Mouse (Mus musculus) spleen, postnatal 4 days (tissue): ENCODE results near the gene Flvcr2.

Experiments used
- DNase-seq, 2 experiments: peaks; one replicate each; pipeline ENCODE4 v3.0.0; 2022; ENCODE audit warnings: low spot score in 2 of 2

Gene Flvcr2

DNA sequence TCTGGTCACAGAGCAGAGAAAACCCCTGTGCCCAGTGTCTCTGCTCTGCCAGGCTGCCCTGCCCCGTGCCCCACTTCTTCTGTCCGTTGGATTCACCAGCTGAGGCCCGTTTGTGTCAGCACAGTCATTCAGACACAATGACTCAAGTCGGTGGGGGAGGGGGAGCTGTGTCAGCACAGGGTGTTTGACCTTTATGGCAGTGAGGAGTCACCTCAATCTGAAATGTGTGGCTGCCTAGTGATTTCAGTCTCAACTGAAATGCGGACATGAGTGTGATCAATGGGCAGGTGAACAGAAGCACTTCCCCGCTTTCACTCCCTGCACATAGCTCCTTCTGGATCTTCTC lies 16.4 kb upstream of the Flvcr2 start:
- DNase-seq: no peak

DNA sequence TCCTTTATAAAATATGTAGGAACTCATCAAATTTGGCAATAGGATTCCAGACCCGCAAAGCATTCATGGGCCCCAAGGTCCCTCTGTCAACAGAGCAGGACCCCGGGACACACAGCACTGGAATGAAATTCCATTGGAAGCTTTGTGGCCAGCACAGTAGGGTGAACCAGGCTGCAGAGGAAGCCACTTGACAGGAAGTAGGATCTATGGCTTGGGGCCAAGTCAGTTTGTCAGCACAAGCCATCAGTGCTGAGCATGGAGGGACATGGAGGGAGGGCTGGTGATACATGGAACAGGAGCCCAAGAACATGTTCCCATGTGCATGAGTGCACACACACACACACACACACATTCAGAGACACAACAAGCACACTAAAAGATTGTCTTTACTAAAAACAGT lies 10.1 kb upstream of the Flvcr2 start:
- DNase-seq: no peak

- no peak for DNase-seq
These were observed 9.4 kb upstream of the Flvcr2 start for GRCm38 (mm10) chr12:85736960-85737359.

GRCm38 (mm10) chr12:85746696-85747219 lies 419 bp downstream of the Flvcr2 start:
- no peak for DNase-seq

GRCm38 (mm10) chr12:85747343-85747742 lies 1.0 kb downstream of the Flvcr2 start:
- no peak for DNase-seq

DNA sequence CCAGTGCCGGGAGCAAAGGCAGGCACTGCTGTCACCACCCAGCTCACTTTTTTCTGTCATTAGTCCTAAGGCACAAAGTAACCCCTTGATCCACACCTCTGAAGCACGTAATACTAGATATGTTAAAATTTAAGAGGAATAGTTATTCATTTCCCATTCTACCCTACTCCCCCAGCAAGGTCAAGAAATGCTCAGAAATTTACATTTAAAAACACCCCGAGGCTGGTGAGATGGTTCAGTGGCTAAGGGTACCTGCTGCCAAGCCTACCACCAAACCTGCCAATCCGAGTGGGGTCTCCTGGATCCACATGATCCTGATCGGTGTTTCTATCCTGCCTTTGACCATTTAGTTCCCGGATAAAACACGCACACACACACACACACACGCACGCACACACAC lies 3.5 kb downstream of the Flvcr2 start:
- no peak for DNase-seq

DNA sequence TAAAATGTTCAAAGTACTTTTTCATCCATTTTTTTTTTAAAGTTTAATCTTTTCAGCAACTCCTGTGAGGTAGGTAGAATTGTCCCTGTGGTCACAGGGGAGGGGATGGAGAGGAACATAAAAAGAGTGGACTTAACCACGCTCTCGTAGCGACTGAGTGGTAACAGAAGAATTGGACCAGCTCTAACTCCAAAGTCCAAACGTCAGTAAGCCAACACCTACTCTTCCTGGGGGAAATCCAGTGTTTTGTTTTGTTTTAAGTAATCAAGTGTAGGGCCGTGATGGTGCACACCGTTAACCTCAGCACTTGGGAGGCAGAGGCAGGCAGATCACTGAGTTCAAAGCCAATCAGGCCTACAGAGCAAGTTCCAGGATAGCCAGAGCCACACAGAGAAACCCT lies 5.8 kb downstream of the Flvcr2 start:
- no peak for DNase-seq

DNA sequence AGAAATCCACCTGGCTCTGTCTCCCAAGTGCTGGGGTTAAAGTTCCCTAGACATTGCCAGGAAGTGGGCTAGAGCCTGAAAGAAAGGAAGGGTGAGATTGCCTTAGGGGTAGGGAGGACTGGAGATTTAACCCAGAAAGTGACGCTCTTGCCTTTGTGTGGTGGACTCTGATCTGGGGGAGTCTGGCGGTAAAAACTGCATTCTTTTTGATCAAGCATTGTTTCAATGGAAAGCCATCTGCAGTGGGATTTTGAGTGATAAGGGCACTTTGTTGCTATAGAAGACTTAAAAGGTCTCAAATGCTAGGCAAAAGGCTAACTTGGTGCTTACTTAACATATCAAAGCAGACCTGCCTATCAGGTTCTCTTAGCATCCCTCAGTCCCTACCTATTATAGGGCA lies 6.9 kb downstream of the Flvcr2 start:
- no peak for DNase-seq

GRCm38 (mm10) chr12:85754611-85755265 lies 8.4 kb downstream of the Flvcr2 start:
- DNase-seq: no peak

DNA sequence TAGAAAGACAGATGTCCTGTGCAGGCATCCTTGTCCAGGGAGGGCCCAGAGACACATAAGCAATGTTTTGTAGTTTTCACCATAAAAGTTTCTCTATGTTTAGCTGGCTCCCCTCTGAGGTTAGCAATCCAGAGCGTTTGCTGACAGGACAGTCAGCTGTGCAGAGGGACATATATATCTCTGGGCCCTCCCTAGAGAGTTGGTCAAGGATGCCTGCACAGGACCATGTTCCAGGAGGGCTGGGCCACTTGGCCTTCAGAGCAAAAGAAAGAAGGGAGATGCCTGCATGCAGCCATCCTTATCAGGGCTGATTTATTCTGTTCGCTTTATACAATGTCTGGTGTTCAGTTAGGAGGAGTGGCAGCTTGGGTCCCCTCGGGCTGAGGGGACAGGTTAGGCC lies 10.1 kb downstream of the Flvcr2 start:
- DNase-seq: no peak

DNA sequence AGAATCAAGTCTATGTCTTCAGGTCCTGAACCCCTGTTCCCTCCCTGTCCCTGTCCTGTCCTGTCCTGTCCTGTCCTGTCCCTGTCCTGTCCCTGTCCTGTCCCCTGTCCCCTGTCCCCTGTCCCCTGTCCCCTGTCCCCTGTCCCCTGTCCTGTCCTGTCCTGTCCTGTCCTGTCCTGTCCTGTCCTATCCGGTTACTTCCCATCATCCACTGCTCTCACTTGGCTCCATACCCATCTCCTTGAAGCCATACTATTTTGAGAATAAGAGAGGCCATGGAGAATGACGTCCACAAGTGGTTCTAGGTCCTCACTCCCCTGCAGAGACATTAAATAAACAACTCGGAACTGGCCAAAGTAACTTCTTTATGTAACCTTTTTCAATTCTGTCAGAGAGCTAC lies 10.7 kb downstream of the Flvcr2 start:
- DNase-seq: no peak

DNA sequence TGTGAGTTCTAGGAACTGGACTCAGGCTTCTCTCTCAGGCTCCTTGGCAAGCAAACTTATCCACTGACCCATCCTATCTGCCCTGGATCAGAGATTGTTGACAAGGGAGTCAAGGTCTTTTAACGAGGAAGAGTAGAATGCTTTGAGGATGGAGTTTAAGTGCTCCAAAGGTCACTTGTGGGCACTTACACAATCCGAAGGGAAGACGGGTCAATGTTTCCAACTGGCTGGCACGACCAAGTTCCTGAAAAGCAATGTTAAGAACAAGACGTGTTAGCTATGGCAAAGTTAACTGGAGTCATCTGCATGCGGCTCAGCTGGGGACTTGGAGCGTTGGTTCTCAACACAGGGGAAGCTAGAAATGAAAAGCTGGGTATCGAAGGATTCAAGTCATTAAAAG lies 12.4 kb downstream of the Flvcr2 start:
- DNase-seq: no peak

DNA sequence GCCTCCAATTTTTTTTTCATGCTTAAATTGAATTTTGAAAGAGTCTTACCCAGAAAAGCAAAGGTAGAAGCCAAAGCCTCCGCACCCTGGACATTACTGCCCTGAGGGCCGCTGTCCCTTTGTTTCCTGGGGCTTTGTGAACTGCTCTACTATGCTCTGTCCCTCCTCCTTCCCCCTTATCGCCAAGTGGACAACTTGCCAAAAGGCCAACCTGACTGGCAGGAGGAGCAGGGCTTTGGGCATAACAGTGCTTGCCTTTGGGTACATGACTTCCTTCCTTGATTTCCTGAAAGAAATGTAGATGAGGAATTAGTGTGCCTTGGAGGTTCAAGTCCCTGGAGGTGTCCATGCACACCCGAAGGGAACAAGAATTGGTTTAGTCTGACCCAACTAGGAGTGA lies 15.1 kb downstream of the Flvcr2 start:
- DNase-seq: no peak

GRCm38 (mm10) chr12:85764686-85765085 lies 18.3 kb downstream of the Flvcr2 start:
- DNase-seq: no peak

- no peak for DNase-seq
These were observed 19.9 kb downstream of the Flvcr2 start for GRCm38 (mm10) chr12:85766287-85766686.

GRCm38 (mm10) chr12:85767750-85768149 lies 21.4 kb downstream of the Flvcr2 start:
- no peak for DNase-seq

DNA sequence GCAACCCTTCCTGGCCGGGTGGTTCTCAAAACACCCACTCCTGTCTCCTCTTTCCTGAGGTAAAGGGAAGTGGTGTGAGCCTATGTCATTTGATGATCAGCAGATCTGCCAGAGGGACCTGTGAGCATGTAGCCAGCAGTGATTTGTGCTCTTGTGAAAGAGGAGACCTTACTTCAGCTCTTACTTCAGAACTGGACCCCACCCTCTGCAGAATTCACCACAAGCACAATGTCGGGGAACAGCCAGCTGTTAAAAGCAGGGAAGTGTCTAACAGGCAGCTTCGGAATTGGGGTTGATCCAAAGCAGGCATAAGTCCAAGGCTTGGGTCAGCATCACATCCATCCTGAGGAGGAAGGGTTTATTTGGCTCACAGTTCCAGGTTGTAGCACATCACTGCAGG lies 25.0 kb downstream of the Flvcr2 start:
- no peak for DNase-seq

- DNase-seq: no peak
These were observed 32.6 kb downstream of the Flvcr2 start for GRCm38 (mm10) chr12:85778962-85779361.

- no peak for DNase-seq
These were observed 33.4 kb downstream of the Flvcr2 start for GRCm38 (mm10) chr12:85779707-85780106.

DNA sequence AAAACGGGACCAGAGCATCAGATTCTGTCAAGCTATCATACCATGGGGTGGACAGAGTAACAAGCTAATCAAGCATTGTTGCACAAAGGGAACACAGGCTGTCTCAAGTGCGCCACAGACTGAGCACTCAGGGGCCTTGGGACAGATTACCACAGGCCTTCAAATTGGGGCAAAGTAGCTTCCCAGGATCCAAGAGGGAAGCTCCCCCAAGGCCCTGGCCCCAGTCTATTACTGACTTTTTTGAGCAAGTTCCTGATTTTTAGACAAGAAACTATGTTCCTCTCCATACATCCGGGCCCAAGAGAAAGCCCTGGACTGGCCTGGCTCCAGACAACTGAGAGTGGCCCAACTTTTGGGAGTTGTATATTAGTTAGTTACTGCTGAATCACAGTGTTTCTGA lies 35.3 kb downstream of the Flvcr2 start:
- DNase-seq: no peak

DNA sequence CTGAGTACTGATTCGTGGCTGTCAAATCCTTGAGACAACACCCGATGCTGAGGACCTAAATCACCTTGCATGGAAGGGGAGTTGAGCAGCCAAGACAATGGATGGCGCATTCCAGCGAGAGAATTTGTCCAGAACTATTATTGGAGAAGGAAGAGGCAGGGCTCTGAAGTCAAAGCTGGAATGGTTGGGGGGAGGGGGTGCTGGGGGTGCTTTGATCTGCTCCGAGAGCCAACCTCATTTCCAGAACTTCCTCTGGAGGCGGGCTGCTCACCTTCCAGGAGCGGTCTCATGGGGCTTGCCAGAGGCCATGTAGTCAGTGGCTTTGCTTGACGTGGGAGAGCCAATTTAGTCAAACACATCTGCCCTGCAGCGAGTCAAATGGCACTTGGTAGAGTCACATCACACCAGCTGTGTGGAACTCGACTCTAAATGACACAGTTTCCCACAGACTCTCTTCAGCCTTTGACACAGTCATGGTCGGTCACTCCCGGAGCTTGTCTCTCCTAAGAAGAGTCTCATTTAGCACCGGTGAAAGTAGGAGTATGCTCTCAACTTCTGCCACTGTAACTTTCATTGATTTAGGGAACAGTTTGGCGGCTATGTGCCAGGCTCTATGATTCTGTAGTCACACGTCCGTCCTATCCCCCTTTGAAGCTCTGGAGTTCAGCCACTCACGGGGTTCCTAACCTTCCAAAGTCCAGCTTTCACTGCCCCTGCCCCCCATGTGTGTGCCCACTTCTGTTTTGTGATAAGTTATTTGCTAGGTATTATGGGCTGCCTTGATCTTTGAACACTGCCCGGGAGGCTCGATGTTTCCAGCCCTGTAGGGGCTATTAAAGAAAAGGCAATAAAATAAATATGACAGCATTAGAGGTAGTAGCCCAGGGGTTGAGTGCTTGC lies 38.8 kb downstream of the Flvcr2 start:
- DNase-seq: no peak

- DNase-seq: no peak
These were observed 45.8 kb downstream of the Flvcr2 start for GRCm38 (mm10) chr12:85792158-85792557.

GRCm38 (mm10) chr12:85792821-85793346 lies 46.5 kb downstream of the Flvcr2 start:
- DNase-seq: no peak
